Mouse (Mus musculus) megakaryocyte-erythroid progenitor cell, adult 5-6 weeks (primary cell): ENCODE measurements around the gene Erbb3. TPM values are rescaled to one million over a fixed set of nuclear protein-coding genes. Genes with fewer than 3 reads are reported as not detected.

Source experiments
- ATAC-seq: replicated peaks from 2 replicates; pipeline ENCODE4 v1.8.0; 2016; ENCODE audit warnings: mild to moderate bottlenecking, inconsistent platforms; ENCODE audit not compliant: severe bottlenecking, poor library complexity, low FRiP score, low TSS enrichment
- total RNA-seq, 2 experiments: library from RNA; stranded (forward) in 1 of 2; stranded (reverse) in 1 of 2; fragments of 200-1000, 215-1000 nt in 1 of 2; fragments of >200 nt in 1 of 2; fragmentation: Nextera tagmentation in 1 of 2; gene quantifications; 2 replicates each; pipeline ENCODE4 v1.2.3; 2014 to 2017

Erbb3 gene
- total RNA-seq, 2 experiments from 2014 or later = 0.09 to 1.9 TPM

DNA sequence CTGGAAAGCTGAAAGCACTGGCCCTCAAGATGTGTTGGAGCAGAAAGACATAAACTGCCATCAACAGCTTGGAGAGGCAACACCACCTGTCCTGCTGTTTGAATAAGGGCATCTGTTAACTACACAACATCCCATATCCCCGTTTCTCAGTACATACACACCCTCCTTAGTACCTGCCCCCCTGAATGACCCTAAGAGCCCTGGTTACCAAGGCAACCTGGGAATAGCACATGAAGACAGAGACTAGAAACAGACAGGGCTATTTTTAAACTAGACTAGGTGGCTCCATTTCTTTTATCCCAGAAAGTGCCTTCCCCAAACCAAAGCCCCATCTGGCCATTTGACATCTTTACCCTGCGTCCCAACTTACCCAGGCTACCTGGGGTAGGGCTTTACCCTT, 46.4 kb downstream of the Erbb3 start:
- ATAC-seq = no peak

DNA sequence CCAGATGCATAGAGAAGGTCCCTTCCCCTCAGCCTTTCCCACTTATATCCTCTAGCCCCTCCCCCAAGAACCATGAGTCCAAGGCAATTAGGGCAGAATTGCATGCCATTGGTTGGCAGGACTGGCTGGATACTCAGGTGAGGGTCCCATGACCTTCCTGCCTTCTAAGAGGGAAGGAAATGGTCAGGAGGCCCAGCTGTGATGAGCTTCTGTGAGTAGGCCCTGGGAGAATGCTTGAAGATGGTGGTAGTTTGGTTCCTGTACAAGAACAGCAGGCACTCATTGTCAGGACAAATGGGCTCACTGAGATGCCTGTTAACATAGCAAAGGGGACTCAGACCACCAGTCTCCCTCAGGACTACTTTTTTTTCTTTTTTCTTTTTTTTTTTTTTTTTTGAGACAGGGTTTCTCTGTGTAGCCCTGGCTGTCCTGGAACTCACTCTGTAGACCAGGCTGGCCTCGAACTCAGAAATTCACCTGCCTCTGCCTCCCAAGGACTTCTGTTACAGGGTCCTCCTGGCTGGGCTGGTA, 51.0 kb downstream of the Erbb3 start:
- ATAC-seq = no peak

DNA sequence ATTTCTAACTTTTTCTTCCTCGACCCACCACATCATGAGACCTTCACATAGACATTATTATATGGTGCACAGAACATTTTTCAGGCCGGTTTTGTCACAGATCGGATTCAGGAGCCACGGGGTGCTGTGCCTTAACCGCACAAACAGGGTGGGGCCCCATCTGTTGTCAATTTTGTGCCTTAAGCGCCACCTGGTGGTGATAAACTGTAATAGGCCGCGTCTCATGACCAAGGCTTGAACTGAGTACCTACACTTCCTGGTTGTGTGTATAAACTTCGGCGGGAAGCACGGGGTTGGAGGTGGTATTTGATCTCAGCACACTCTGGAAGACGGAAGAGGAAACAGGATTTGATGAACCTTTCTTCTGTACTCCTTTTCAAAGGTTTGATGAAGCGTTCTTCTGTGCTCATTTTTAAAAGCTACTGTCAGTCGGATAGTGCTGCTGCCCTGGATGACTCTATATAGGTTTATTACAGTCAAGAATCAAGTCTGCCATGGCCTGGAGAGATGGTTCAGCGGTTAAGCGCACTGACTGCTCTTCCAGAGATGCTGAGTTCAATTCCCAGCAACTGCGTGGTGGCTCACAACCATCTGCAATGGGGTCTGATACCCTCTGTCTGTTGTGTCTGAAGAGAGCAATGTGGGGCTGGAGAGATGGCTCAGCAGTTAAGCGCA, 53.0 kb downstream of the Erbb3 start:
- ATAC-seq = peak; percentile 97

DNA sequence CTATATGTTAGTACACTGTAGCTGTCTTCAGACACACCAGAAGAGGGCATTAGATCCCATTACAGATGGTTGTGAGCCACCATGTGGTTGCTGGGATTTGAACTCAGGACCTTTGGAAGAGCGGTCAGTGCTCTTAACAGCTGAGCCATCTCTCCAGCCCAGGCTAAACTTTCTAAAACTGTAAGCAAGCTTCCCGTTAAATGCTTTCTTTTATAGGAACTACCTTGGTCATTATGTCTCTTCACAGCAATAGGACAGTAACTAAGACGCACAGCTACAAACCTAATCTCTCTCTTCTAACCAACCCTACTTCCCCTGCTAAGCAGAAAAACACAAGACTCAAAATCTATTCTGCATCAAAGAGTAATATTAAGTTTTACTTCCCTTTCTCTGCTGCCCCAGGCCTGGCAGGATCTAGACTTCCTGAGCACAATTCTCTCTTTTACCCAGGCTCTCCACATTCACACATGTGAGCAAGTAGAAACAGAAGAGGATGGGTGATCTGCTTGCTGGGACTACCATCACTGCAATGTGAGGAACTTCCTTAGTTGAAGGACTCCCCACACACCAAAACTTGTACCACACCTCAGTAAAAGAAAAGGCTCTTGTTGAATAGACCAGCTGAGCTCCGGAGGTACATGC, 53.7 kb downstream of the Erbb3 start:
- peak; percentile 41 for ATAC-seq

DNA sequence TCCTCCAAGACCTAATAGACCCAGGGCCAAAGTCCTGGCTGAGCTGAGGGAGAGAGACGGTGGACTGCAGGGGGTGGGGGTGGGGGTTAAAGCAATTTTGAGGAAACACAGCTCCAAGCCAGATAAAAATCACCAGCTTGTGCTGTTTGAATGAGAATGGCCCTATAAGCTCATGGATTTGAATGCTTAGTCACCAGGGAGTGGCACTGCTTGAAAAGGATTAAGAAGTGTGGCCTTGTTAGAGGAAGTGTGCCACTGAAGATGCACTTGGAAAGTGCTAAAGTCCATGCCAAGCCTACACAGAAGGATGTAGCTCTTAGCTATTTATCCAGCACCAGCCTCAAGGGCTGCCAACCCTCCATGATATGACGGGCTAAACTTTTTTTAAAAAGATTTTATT, 54.2 kb downstream of the Erbb3 start:
- no peak for ATAC-seq

DNA sequence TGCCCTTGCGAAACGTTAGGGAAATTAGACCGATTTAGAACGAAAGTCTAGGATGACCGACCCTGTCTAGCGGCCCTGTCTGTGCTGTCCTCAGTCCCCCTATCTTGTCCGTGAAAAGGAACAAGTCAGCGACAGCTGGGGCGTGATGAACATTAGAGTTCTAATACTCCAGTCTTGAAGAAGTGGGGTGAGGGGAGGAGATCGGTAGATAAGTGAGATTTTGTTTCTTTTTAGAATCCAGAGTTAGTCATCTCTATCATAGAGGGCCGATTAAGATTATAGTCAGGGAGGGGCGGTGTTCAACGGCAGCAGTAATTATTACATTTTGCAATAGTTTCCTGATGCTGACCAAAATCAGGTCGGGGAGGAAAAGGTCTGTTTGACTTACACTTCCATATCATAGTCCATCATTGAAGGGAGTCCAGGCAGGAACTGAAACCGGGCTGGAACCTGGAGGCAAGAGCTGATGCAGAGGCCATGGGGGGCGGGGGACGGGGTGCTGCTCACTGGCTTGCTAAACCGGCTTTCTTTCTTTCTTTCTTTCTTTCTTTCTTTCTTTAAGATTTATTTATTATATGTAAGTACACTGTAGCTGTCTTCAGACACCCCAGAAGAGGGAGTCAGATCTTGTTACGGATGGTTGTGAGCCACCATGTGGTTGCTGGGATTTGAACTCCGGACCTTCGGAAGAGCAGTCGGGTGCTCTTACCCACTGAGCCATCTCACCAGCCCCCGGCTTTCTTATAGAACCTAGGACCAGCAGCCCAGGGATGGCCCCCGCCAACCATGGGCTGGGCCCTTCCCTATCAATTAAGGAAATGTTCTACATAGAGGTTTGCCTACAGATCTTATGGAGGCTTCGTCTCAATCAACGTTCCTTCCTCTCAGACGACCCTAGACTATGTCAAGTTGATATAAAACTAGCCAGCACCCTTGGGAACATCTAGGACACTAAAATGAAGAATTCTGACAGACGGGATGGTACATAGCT, 62.8 kb downstream of the Erbb3 start:
- ATAC-seq = no peak

DNA sequence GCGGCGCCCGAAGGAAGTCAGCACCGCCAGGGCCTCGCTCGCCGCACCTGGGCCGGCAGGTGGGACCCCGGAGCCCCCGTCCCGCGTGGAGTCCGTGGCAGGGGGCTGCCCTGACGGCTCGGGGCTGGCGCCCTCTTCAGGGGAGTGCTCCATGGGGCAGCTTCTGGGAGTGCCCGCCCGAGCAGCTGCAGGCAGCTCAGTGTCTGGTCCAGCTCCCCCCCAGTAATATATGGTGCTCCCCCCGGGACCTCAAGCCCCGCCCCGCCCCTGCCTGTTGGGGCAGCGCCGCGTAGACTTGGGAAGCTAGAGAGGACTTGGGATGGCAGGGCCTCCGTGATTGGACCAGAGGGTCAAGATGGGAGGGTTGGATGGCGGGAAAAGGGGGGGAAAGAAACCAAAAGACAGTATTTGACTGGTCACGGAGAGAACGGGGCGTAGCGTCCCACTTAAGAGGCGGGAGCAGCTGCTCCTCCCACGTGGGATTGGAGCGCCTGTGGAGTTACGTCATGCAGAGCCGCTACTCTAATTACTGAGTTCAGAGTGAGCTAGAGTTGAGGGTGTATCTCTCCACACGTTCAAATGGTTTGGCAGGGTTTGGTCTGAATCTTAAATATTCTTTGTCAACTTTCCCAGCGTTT, 63.7 kb downstream of the Erbb3 start, which contains the start of gene Esyt1:
Gene Esyt1, minus strand, starts transcription at position 201 of the 638 bp plus-strand sequence.
- ATAC-seq = peak; percentile 90

DNA sequence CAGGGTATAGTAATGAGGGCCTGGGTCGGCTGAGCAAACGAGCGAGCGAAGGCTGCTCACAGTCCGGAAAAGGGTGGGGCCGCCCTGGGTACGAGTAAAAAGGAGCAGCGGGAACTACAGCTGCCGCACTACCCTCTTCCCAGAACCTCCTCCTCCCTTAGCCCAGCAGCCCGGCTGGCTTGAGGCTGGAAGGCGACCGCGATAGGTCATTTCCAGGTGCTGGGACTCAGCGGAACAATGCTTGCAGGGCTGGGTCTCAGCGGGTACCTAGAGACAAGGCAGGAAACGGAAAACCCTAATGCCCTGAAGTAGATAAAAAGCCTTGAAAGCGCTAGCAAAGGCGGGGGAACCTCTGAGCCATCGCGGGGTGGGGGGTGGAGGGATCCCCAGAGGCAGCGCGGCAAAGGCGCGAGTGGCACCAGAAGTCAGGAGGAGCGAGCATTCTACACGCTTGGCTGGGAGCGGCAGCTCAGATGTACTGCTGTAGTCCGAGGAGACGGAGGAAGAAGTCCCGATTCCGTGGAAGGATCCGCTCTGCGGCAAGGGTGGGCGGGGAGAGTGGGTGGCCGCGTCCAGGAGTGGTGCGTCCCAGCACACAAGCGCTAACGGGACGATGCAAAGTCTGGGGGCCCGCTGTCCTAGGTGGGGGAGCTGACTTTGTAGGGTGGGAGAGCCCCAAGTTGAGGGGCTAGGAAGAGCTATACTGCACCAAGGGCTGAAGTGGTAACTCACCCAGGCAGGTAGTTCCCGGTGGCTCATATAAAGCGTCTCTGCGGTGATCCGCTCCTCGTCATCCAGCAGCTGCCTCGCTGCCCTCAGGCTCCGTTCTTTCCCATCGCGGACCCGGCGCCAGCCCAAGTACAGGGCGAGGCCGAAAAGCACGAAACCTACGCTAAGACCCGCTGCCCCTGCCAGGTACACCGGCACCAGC, 64.5 kb downstream of the Erbb3 start:
- peak; percentile 53 for ATAC-seq

DNA sequence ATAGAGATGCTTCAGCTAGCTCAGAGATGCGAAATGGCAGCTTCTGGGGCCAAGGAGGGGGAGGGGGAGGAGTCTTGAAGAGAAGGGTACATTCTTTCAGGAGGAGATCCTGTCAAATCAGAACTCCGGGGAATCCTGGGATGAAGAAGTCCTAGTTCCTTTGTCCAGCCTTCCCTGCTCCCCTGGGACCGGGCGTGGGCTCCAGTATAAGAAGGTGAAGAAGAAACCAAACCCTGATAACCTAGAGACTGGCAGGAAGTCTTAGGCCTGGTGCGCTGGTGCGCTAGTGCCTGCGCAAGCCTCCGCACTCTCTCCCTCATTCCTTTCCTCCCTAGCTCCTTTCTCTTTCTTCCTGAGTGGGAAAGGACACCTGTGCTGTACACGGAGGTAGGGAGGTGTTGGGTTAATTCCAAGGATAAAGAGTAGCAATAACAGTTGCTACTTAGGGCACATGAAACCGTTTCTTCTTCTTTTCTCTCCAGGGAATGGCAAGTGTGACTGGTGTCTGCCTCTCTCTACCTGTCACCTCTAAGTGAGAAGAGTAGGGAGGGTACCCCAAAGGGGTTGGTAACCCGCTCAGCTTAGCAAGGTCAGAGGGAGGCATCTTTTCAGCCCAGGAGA, 65.2 kb downstream of the Erbb3 start:
- ATAC-seq = no peak; the same call in 1 of the 2 replicates

DNA sequence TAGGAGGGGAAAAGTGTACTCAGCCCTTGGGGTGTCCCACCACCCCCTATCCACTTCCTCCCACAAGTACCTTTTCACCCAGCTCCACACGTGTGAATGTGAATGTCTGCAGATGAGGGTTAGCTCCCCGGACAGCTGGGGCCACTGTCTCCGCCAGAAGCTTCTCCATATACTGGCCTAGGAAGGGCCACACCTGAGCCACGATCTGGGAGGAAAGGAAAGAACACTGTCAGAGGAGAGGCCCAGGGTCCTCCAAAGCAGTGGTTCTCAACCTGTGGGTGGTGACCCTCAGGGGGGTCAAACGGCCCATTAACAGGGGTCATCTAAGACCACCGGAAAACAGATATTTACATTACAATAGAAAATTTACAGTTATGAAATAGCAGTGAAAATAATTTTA, 67.1 kb downstream of the Erbb3 start:
- no peak for ATAC-seq

DNA sequence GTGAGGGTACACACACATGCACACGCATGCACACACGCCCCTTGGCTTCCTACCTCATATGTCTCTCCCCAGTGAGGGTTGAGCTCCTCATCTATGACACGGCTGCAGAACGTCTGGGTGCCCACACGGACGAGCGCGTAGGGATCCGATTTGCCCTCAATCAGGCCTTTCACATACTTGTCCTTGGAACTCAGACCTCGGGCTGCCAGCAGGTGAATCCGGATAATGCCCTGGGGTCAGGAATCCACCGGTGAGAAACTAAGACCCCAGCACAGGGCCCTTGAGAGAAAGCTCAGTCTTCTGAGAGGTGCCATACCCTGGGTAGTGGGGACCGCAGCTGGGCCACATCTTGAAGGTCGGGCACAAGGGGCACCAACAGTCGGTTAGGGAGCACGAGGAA, 68.9 kb downstream of the Erbb3 start:
- no peak for ATAC-seq

DNA sequence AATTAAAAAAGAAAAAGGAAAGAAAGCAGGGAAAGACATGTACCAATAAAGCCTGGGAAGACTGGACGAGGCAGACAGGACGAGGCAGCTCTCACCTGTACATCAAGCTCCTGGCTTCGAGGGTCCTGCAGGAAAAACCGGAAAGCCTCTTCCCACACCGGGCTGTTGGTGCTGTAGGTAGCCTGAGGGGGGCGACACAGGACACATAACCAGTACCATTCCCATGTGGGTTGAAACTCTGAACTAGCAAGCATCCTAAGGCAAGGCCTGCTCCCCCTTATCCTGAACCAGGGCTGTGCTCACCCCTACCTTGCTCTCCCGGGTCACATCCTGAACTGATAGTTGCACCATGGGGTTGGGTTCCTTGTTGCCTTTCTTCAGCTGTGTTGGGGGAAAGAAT, 70.6 kb downstream of the Erbb3 start:
- peak; percentile 33; the same call in 1 of the 2 replicates for ATAC-seq

Other genes starting within 250 kb of the Erbb3 start
- gene Coq10a, start 220.7 kb downstream of the Erbb3 start, total RNA-seq (2014; fragmentation: Nextera tagmentation) = 12.9 and 16.8 TPM in 2 replicates
- gene Coq10a, start 220.7 kb downstream of the Erbb3 start, total RNA-seq (2017) = 8.8 and 10.9 TPM in 2 replicates
- gene Ankrd52, start 212.5 kb downstream of the Erbb3 start, total RNA-seq (2014; fragmentation: Nextera tagmentation) = 62.2 and 68.5 TPM in 2 replicates
- gene Ankrd52, start 212.5 kb downstream of the Erbb3 start, total RNA-seq (2017) = 8.3 and 11.7 TPM in 2 replicates
- not detected in 2 replicates for gene Slc39a5, start 188.4 kb downstream of the Erbb3 start, total RNA-seq (2014; fragmentation: Nextera tagmentation)
- not detected in 2 replicates for gene Slc39a5, start 188.4 kb downstream of the Erbb3 start, total RNA-seq (2017)
- 63.0 and 130 TPM in 2 replicates for gene Nabp2, start 178.2 kb downstream of the Erbb3 start, total RNA-seq (2014; fragmentation: Nextera tagmentation)
- 54.4 and 98.8 TPM in 2 replicates for gene Nabp2, start 178.2 kb downstream of the Erbb3 start, total RNA-seq (2017)
- gene Rnf41, start 178.0 kb downstream of the Erbb3 start, total RNA-seq (2014; fragmentation: Nextera tagmentation) = 20.9 and 21.6 TPM in 2 replicates
- 8.8 and 12.9 TPM in 2 replicates for gene Rnf41, start 178.0 kb downstream of the Erbb3 start, total RNA-seq (2017)
- 98.5 and 119 TPM in 2 replicates for gene Smarcc2, start 130.4 kb downstream of the Erbb3 start, total RNA-seq (2014; fragmentation: Nextera tagmentation)
- gene Smarcc2, start 130.4 kb downstream of the Erbb3 start, total RNA-seq (2017) = 62.9 and 73.3 TPM in 2 replicates
- gene Myl6, start 95.5 kb downstream of the Erbb3 start, total RNA-seq (2014; fragmentation: Nextera tagmentation) = 655 and 828 TPM in 2 replicates
- 663 and 819 TPM in 2 replicates for gene Myl6, start 95.5 kb downstream of the Erbb3 start, total RNA-seq (2017)
- 3.7 and 6.3 TPM in 2 replicates for gene Myl6b, start 91.0 kb downstream of the Erbb3 start, total RNA-seq (2014; fragmentation: Nextera tagmentation)
- 0.56 TPM in 1 of 2 replicates, not detected in the other for gene Myl6b, start 91.0 kb downstream of the Erbb3 start, total RNA-seq (2017)
- gene Esyt1, start 63.8 kb downstream of the Erbb3 start, total RNA-seq (2014; fragmentation: Nextera tagmentation) = 49.7 and 53.8 TPM in 2 replicates
- gene Esyt1, start 63.8 kb downstream of the Erbb3 start, total RNA-seq (2017) = 59.2 and 66.2 TPM in 2 replicates
- 5.6 and 6.7 TPM in 2 replicates for gene Zc3h10, start 41.9 kb downstream of the Erbb3 start, total RNA-seq (2014; fragmentation: Nextera tagmentation)
- 8.3 and 10.2 TPM in 2 replicates for gene Zc3h10, start 41.9 kb downstream of the Erbb3 start, total RNA-seq (2017)
- gene Rpl41, start 40.3 kb downstream of the Erbb3 start, total RNA-seq (2014; fragmentation: Nextera tagmentation) = 7,210 and 7,602 TPM in 2 replicates
- 3,211 and 3,934 TPM in 2 replicates for gene Rpl41, start 40.3 kb downstream of the Erbb3 start, total RNA-seq (2017)
- gene Pa2g4, start 23.7 kb downstream of the Erbb3 start, total RNA-seq (2014; fragmentation: Nextera tagmentation) = 419 and 446 TPM in 2 replicates
- gene Pa2g4, start 23.7 kb downstream of the Erbb3 start, total RNA-seq (2017) = 426 and 489 TPM in 2 replicates
- 3,309 and 3,313 TPM in 2 replicates for gene Rps26, start 37.1 kb upstream of the Erbb3 start, total RNA-seq (2014; fragmentation: Nextera tagmentation)
- 1,110 and 1,543 TPM in 2 replicates for gene Rps26, start 37.1 kb upstream of the Erbb3 start, total RNA-seq (2017)
- gene Ikzf4, start 56.3 kb upstream of the Erbb3 start, total RNA-seq (2014; fragmentation: Nextera tagmentation) = 0.25 and 0.26 TPM in 2 replicates
- 0.19 TPM in 1 of 2 replicates, not detected in the other for gene Ikzf4, start 56.3 kb upstream of the Erbb3 start, total RNA-seq (2017)
- gene Suox, start 84.4 kb upstream of the Erbb3 start, total RNA-seq (2014; fragmentation: Nextera tagmentation) = 7.0 and 7.8 TPM in 2 replicates
- gene Suox, start 84.4 kb upstream of the Erbb3 start, total RNA-seq (2017) = 4.6 and 5.1 TPM in 2 replicates
- gene Rab5b, start 106.6 kb upstream of the Erbb3 start, total RNA-seq (2014; fragmentation: Nextera tagmentation) = 16.2 and 22.1 TPM in 2 replicates
- gene Rab5b, start 106.6 kb upstream of the Erbb3 start, total RNA-seq (2017) = 16.6 and 19.1 TPM in 2 replicates
- not detected in 2 replicates for gene Pmel, start 114.5 kb upstream of the Erbb3 start, total RNA-seq (2014; fragmentation: Nextera tagmentation)
- not detected in 2 replicates for gene Pmel, start 114.5 kb upstream of the Erbb3 start, total RNA-seq (2017)
- gene Cdk2, start 115.4 kb upstream of the Erbb3 start, total RNA-seq (2014; fragmentation: Nextera tagmentation) = 68.6 and 94.9 TPM in 2 replicates
- gene Cdk2, start 115.4 kb upstream of the Erbb3 start, total RNA-seq (2017) = 46.7 and 66.1 TPM in 2 replicates
- 10.6 and 11.4 TPM in 2 replicates for gene Dgka, start 155.2 kb upstream of the Erbb3 start, total RNA-seq (2014; fragmentation: Nextera tagmentation)
- gene Dgka, start 155.2 kb upstream of the Erbb3 start, total RNA-seq (2017) = 1.0 and 6.1 TPM in 2 replicates
- 26.6 and 38.0 TPM in 2 replicates for gene Pym1, start 158.2 kb upstream of the Erbb3 start, total RNA-seq (2014; fragmentation: Nextera tagmentation)
- 27.0 and 58.4 TPM in 2 replicates for gene Pym1, start 158.2 kb upstream of the Erbb3 start, total RNA-seq (2017)
- gene Mmp19, start 201.3 kb upstream of the Erbb3 start, total RNA-seq (2014; fragmentation: Nextera tagmentation) = not detected in 2 replicates
- gene Mmp19, start 201.3 kb upstream of the Erbb3 start, total RNA-seq (2017) = 0.05 and 0.23 TPM in 2 replicates
- gene Dnajc14, start 214.4 kb upstream of the Erbb3 start, total RNA-seq (2014; fragmentation: Nextera tagmentation) = 18.6 and 21.5 TPM in 2 replicates
- gene Dnajc14, start 214.4 kb upstream of the Erbb3 start, total RNA-seq (2017) = 20.8 and 30.7 TPM in 2 replicates
- 4.6 and 6.9 TPM in 2 replicates for gene Tmem198b, start 214.7 kb upstream of the Erbb3 start, total RNA-seq (2014; fragmentation: Nextera tagmentation)
- 1.5 and 2.8 TPM in 2 replicates for gene Tmem198b, start 214.7 kb upstream of the Erbb3 start, total RNA-seq (2017)
- gene Sarnp, start 227.7 kb upstream of the Erbb3 start, total RNA-seq (2014; fragmentation: Nextera tagmentation) = 166 and 201 TPM in 2 replicates
- 364 and 369 TPM in 2 replicates for gene Sarnp, start 227.7 kb upstream of the Erbb3 start, total RNA-seq (2017)
- gene Ormdl2, start 232.0 kb upstream of the Erbb3 start, total RNA-seq (2014; fragmentation: Nextera tagmentation) = 70.3 and 79.9 TPM in 2 replicates
- 99.3 and 115 TPM in 2 replicates for gene Ormdl2, start 232.0 kb upstream of the Erbb3 start, total RNA-seq (2017)